Mouse (Mus musculus): ENCODE data around the gene Podnl1.

The Podnl1 gene

DNA sequence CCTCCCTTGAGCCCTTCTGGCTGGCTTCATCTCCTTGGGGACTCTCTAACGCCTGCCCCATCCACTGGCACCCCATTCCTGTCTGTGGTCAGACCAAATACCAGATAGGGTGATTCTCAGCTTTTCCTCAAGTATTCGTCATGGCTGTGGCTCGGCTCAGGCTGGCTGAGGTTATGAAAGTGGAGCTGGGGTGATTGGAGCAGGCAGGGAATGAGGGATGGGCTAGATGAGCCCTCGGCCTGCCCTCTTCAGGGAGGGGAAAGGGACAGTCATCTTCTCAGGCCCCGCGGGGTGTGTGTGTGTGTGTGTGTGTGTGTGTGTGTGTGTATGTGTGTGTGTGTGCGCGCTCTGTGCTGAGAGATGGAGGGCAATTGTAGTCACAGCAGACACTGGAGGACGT, at the start of gene Podnl1:
Gene Podnl1 (plus strand): TSS at position 334 of the 400 bp plus-strand sequence.
- DNase-seq (ENCODE audit: low spot score): no peak

DNA sequence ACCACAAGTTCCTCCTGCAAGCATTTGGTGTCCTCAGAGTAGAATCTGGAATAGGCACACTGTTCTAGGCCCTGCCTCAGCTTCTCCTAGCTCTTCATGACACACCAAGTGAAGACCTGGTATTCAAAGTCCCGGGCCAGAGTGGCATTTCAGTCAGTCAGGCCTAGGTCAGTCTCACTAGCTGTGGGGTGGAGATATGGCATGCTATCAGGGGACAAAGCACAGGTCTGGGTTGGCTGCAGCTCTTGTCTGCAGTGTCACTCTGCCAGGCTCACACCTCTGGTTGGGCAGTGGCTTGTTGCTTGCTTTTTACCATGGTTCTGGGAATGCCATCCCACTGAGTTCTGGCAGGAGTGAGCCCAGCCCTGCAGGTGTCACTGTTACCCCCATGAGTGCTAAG, 49.4 kb upstream of the Podnl1 start:
- no peak for DNase-seq (ENCODE audit: low spot score)

DNA sequence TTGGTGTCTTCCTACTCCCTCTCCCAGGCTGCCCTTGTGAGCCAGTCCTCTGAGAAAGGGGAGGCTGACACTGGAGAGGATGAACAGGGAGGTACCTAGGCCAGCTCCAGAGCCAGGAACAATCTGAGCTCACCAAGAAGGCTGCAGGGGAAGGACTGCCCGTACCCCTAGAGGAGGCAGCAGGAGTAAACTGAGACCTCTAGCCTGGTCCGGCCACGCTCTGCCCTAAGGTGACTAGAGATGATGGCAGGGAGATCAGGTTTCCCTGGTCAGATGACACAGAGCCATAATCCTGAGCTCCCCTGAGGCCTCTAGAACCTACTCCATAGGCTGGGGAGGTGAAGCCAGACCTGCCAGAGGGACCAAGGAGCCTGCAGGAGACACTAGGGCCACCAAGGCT, 48.9 kb upstream of the Podnl1 start:
- no peak for DNase-seq (ENCODE audit: low spot score)

DNA sequence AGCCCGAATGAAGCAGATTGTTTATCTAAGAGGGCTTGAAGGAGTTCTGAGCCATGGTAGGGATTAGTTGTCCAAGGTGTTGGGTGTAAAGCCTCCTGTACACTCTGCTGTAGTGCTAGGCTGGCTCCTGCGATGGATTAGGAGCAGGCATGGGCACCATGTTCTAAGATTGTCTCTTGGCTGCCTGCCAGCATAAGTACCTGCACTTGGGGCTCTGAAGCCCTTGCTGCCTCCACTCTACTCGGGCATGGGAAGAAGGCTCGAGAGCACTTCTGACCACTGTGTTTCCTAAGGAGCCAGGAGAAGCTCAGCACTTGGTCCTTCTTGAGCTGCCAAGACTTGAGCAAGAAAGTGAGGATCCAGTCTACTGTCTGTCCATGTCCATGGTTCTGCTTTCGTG, 46.6 kb upstream of the Podnl1 start:
- no peak for DNase-seq (ENCODE audit: low spot score)

DNA sequence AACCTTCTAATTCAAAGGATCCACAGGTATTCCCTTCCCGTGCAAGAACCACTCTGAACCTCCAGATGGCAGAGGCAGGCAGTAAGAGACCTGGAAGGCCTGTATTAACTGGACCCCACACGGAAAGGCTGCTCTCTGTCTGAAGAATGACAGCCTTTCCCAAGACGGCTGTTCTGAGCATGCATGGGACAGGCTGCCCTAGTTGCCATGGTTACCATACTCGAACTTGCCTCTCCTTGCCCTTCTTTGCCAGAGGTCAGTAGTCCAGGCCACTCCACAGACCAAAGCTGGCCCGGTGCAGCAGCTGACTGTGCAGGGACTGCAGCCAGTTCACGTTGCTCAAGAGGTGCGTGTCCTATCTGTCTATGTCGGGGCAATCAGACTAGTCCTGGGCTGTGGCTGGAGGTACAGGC, 42.0 kb upstream of the Podnl1 start:
- no peak for DNase-seq (ENCODE audit: low spot score)

DNA sequence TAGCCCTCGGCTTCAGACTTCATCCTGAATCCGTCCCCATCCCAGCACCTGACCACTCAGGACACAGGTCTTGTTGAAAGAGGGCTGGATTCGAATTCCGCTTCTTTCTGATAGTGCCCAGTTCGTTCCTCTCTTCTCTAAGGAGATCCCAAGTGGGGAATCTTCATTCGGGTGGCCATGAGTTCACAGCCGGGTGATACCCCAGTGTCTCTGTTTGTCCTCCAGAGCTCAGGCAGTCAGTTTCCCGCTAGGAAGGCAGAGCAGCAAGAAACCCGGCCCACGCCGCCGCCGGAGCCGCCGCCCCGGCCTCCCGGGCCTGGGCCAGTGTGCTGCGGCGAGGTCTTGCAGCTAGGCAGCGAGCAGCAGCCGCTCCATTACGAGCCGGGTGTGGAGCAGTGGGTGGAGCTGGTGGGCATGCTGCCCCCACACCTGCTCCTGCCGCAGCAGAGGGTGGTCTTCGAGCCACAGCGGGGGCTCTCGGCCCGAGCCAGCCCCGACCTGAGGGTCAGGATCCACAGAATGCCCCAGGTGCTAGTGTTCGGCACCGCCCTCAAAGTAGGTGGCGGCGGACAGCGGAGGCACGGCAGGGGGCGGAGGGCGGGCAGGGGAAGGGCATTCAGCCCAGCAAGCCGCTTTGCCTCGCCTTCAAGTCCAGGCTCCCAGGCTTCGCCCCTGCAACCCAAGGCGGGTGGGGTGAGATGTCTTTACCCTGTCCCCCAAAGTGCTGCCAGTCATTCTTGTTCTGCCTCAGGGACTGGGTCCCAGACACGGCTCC, 41.3 kb upstream of the Podnl1 start:
- DNase-seq (ENCODE audit: low spot score): no peak

DNA sequence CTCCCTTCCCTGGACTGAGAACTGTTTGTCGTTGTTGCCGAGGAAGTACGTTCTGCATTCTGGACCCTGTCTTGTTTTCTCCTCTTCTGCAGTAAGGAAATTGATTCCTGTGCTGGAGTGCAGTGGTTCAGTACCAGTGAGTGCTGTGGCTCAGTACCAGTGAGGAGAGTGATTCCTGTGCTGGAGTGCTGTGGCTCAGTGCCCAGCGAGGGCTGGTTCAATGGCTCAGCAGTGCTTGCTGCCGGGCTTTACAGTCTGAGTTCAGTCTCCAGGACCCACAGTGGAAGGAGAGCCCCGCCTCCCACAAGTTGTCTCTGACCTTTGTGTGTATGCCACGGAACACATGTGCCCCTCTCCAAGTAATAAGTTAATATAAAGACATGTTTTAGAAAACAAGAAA, 38.6 kb upstream of the Podnl1 start:
- no peak for DNase-seq (ENCODE audit: low spot score)

DNA sequence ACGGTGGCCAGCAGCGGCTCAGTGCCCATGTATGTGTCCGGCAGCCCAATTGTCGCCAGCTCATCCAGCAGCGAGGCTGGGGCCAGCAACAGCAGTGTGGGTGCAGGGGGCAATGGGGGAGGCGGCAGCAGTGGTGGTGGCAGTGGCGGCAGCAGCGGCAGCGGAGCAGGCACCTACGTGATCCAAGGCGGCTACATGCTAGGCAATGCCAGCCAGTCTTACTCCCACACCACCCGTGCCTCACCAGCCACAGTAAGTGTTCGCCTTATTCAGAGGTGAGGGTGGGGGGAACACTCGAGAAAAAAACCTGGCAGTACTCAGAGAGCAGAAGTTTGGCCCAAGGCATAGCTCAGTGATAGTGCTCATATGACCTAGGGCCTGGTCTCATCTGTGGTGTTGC, 38.0 kb upstream of the Podnl1 start:
- no peak for DNase-seq (ENCODE audit: low spot score)

DNA sequence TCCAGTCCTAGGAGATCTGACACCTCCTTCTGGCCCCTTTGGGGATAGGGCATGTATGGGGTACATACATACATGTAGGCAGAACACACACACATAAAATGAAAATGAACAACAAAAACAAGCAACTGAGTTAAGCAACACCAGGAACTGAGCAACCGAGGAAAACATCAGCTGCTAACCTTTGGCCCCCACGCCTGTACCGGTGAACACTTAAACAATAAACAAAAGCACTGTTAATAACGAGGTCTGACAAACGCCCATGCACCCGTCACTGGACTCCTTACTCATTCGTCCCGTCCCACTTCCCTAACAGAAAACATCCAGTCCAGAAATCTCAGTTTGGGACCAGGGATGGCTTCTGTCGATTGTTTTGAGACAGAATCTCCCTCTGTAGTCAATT, 36.5 kb upstream of the Podnl1 start:
- no peak for DNase-seq (ENCODE audit: low spot score)

DNA sequence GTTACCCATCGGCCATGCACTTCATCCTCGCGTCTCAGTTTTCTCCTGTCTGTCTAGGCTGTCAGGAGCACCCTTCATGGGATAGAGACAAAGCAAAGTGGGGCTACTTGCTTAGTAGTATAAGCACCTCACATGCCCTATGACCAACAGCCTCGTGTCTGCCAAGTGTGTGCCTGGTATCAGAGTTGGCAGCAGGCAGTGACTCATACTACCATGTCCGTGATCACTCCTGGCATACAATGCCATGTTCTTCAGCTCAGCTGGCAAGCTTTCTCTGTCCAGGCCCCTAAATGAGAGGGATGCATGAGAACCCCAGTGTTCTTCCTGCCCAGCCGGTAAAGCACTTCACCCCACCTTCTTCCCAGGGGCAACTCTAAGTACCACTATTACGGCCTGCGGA, 35.2 kb upstream of the Podnl1 start:
- no peak for DNase-seq (ENCODE audit: low spot score)

DNA sequence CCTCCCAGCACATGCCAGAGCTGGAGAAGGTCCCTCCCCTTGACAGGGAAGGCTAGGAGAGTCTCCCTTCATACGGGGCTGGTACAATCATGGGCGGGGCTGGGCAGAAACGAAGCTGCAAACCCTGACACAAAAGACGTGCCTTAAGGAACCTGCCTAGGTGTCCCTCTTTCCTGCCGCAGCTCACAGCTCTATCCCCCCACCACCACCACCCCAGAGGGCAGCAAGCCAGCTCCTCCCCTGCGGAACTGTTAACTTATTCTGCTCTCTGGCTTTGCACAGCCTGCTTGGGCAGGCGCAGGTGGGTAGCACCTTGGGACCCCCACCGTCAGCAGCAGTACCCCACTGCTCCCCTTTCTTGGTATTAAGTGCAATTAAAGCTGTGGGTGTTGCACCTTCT, 29.7 kb upstream of the Podnl1 start:
- DNase-seq (ENCODE audit: low spot score): no peak

DNA sequence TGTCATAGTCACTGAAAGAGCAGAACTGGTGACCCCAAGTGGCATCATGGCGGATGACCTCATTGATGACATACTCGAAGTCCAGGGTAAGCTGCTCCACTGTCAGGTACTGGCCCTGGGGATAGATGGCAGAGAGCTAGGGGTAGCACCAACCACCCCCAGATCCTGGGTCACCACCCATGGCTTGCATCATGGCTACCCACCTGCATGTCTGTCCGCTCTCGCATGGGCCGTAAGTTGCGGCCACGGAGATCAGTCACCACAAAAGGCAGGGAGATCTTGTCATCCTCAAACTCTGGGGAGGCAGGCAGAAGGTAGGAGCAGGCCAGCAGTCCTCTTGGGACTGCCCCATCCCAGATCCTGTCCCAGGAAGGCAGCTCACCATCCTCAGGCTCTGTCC, 27.4 kb upstream of the Podnl1 start:
- no peak for DNase-seq (ENCODE audit: low spot score)

DNA sequence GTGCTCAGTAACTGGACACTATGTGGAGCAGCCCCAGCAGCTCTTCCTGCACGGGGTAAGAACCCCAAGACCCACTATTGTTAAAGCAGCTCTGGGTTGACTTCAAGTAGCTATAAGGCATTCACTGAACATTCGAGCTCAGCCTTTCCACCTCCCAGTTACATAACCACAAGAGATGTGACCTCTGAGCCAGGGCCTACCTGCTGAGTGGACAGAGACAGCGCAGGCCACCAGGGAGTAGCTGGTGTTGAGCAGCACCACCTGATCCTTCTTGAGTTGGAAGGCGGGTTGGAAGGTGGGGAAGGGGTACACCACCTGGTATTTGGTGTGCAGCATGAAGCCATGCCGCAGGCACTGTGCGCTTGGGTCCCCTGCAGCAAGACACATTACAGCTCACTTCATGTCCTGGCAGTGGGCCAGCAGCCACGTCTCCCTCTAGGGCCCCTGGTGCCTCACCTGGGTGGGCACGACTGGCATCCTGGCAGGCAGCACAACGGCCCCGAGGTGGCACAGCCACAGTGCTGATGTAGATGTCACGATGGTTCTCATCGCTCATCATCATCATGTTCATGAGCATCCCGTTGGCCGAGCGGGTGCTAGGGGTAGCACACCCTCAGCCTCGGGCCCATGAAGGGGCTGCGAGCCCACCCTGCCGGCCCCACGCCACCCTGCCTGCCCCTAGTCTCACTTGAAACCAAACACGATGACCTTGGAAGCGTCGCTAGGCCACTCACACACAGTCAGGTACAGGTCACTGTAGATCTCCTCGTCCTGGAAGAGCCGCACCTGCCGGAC, 24.1 kb upstream of the Podnl1 start:
- DNase-seq (ENCODE audit: low spot score): no peak

DNA sequence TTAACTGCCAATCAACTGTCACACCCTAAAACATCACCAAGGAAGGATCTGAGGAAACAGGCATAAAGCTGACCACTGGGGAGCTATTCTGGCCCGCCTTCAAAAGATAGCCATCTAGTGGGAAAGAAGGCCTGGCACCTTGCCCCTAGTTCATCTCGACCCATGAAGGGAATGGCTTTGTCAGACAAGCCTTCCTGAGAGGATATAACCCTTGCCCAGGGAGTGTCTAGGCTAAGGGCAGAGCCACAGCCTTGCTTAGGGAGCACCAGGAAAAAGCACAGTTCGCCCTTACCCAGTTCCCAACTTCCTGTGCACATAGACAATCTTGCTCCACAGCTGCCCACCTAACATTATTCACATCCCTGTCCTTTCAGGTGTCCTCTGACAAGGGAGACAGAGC, 22.2 kb upstream of the Podnl1 start:
- DNase-seq (ENCODE audit: low spot score): no peak

DNA sequence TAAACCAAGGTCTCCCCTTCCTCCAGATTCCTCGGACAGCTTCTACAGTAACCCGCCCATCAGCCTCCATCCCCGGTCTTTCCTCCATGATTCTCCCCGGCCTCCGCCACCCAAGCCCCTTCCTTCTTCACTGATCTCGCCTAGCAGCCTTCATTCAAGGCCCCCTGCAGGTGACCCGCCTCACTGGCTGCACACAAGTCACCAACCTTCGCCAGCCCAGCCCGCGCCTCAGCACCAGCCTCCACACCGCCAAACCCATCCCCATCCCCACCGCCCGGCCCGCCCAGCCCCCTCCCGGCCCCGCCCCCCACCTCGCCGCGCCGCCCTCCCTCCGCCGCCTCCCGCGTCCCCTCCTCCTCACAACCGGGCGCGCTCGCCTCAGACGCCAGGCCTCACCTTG, 21.6 kb upstream of the Podnl1 start:
- DNase-seq (ENCODE audit: low spot score): peak; percentile 60

DNA sequence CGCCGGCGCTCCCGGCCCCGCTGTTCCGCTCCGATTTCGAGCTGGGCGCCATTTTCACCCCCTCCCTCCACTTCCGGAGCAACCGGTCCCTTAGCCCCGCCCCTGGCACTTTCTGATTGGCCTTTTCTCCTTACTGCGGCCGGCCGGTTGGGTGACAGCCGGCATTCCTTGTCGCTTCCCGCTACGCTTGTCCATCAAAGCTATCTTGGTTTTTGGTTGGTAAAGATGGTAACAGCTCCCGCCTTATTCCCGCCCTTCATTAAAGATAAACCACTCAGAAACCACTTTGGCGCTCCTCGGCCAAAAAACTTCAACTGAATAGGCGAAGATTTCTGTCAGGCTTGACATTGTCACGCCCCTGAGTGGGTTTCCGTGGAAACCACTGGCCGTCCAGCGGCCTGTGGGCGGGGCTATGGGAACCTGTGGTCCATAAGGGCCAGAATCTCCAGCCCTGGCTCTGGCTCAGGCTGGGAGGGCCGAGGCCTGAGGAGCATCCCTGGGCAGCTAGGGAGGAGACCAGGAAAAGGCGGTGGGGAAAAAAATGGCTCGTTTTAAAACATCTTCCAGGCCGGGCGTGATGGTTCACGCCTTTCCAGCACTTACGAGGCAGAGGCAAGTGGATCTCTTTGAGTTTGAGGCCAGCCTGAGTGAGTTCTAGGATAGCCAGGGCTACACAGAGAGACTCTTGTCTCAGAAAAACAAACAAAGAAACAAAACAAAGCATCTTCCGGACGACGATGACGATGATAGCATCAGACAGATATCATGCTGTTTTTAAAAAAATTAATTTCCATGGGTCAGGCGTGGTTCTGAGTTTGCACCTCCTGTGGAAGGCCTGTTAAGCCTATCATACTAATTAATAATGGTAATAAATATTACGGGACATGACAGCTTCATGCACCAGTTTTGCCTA, 20.8 kb upstream of the Podnl1 start, which contains the start of gene Dcaf15:
Gene Dcaf15 (minus strand): TSS at position 72 of the 913 bp plus-strand sequence.
- peak; percentile 98 for DNase-seq (ENCODE audit: low spot score)

DNA sequence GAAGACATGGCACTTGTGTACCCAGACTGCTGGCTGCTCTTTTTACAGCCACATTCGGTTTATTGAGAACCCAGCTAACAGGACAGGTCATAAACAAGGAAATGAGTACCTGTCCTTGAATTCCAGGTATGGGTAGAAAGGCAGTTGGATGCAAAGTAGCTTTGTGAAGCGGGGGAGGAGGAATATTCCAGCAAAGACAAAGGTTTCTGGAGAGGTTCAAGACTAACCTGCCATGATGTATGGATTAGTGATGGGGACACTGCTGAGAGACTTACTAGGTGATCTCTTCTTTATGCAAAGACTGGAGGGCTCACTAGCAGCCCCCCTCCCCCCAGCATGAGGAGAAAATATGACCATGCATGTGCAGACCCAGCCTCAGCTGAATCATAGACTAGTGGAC, 20.1 kb upstream of the Podnl1 start:
- DNase-seq (ENCODE audit: low spot score): no peak

DNA sequence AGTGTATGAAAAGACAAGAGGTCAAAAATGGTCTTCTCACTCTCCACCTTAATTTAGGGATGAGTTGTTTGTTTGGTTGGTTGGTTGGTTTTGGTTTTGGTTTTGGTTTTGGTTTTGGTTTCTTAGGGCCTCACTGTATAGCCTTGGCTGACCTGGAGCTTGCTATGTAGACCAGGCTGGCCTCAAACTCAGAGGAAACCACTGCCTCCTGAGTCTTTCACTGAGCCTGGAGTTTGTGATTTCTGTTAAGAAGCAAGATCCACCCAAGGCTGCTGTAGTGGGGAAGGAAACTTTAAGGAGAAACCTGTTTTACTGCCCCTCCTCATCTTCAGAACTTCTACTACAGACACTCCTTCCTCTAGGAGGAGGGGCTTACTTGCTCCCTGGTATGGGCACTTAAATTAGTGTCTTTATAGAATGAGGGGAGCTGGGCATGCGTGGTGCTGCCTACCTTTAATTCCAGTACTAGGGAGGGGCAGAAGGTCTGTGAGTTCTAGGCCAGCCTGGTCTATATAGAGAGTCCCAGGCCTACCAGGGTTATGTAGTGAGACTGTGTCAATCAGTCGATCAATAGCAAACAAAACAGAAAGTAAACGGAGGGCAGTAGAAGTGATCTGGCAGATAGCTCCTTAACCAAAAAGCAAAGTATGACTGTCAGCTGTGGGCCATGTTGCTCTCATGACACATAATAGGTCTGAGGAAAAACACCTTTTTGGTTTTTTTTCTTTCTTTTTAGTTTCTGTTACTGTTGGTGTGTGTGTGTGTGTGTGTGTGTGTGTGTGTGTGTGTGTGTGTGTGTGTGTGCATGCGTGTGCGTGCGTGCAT, 19.4 kb upstream of the Podnl1 start:
- DNase-seq (ENCODE audit: low spot score): no peak

DNA sequence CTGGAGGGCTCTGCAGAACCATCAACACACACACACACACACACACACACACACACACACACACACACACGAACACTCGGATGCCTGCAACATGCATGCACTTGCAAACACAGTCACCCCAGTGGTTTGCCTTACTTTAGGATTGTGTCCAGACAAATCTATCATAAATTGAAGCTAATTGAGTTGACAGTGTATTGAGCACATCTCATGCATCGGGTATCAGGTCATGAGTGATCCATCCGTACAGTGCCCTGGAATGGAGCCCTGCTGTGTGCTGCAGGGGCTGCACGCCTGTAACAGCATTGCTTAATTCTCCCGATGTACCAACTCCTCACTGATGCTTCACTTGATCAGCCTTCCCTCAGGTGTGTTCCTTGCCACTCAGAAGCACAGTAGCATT, 10.1 kb upstream of the Podnl1 start:
- DNase-seq (ENCODE audit: low spot score): no peak

DNA sequence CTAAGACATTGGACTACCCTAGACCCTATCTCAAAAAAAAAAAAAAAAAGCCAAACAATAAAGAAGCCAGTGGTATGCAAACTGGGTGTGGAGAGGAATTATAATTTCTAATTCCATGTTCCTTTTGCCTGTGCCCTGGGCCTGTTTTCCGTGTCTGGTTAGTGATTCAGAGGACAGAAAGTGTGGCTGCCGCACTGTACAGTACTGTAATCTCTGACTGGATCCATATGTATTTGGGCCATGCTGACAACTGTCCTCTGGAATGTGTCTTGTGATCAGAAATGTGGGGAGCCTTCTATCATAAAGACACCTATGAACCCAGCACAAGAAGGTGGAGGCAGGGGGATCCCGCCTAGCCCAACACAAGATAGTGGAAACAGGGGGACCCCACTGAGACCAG, 3.6 kb upstream of the Podnl1 start:
- no peak for DNase-seq (ENCODE audit: low spot score)

DNA sequence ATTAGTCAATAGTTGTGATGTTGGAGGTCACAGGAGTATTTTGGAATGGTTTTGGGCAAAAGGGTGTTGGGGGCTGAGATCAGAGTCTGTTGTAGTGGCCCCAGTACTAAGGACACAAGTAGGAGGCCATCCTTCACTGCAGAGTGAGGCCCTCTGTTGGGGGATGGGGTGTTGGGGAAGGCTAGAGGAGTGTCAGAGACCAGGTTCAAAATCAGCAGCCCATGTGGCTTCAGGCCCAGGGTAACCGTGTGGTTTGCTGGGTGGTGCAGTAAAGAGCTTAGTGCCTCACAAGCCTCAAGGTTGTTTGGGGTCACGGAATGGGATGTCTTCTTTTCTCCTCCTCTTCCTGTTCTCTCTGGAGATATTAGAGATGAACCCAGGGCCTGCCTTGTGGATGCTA, 953 bp downstream of the Podnl1 start:
- no peak for DNase-seq (ENCODE audit: low spot score)
